Mouse (Mus musculus) natural killer cell, adult 2 months (primary cell): ENCODE measurements around the gene Zfp385b.

Experiments
- DNase-seq, 2 experiments: peaks; one replicate each; pipeline ENCODE4 v3.0.0; 2022; ENCODE audit warnings: low spot score in 2 of 2

The Zfp385b gene

GRCm38 (mm10) chr2:77790295-77790694 lies 29.1 kb downstream of the Zfp385b start:
- DNase-seq, result no peak

- no peak for DNase-seq
Measured at GRCm38 (mm10) chr2:77781390-77781789, 38.0 kb downstream of the Zfp385b start.

GRCm38 (mm10) chr2:77777781-77778180 lies 41.7 kb downstream of the Zfp385b start:
- DNase-seq, result no peak

- DNase-seq, result no peak
Measured at GRCm38 (mm10) chr2:77777047-77777686, 42.3 kb downstream of the Zfp385b start.

- no peak for DNase-seq
Measured at GRCm38 (mm10) chr2:77775247-77775880, 44.1 kb downstream of the Zfp385b start.

- DNase-seq, result no peak
Measured at GRCm38 (mm10) chr2:77770056-77770697, 49.3 kb downstream of the Zfp385b start.

- DNase-seq, result no peak
Measured at GRCm38 (mm10) chr2:77768321-77768886, 51.0 kb downstream of the Zfp385b start.

- DNase-seq, result no peak
Measured at GRCm38 (mm10) chr2:77761967-77762366, 57.5 kb downstream of the Zfp385b start.

- DNase-seq, result no peak
Measured at GRCm38 (mm10) chr2:77758403-77759071, 60.9 kb downstream of the Zfp385b start.

GRCm38 (mm10) chr2:77752491-77752890 lies 66.9 kb downstream of the Zfp385b start:
- no peak for DNase-seq

GRCm38 (mm10) chr2:77749631-77750030 lies 69.8 kb downstream of the Zfp385b start:
- DNase-seq, result no peak

GRCm38 (mm10) chr2:77746417-77746816 lies 73.0 kb downstream of the Zfp385b start:
- no peak for DNase-seq

GRCm38 (mm10) chr2:77745246-77745645 lies 74.2 kb downstream of the Zfp385b start:
- no peak for DNase-seq

GRCm38 (mm10) chr2:77742359-77742758 lies 77.1 kb downstream of the Zfp385b start:
- no peak for DNase-seq

GRCm38 (mm10) chr2:77730196-77730595 lies 89.2 kb downstream of the Zfp385b start:
- no peak for DNase-seq

GRCm38 (mm10) chr2:77726798-77727197 lies 92.6 kb downstream of the Zfp385b start:
- DNase-seq, result no peak

- no peak for DNase-seq
Measured at GRCm38 (mm10) chr2:77720806-77721205, 98.6 kb downstream of the Zfp385b start.

GRCm38 (mm10) chr2:77716367-77716766 lies 103.1 kb downstream of the Zfp385b start:
- DNase-seq, result no peak

- DNase-seq, result no peak
Measured at GRCm38 (mm10) chr2:77713886-77714285, 105.6 kb downstream of the Zfp385b start.

- no peak for DNase-seq
Measured at GRCm38 (mm10) chr2:77711751-77712150, 107.7 kb downstream of the Zfp385b start.

- no peak for DNase-seq
Measured at GRCm38 (mm10) chr2:77709206-77709794, 110.1 kb downstream of the Zfp385b start.

- no peak for DNase-seq
Measured at GRCm38 (mm10) chr2:77707138-77707537, 112.3 kb downstream of the Zfp385b start.
